Mouse (Mus musculus): ENCODE results near the gene Tst. TPM values are rescaled to one million over a fixed set of nuclear protein-coding genes. Genes with fewer than 3 reads are reported as not detected.

Gene Tst
- total and polyA plus RNA-seq, 3 experiments = 0.56 to 2.0 (median 0.67) TPM

GRCm38 (mm10) chr15:78368926-78369346 lies 36.8 kb downstream of the Tst start (continued):
- peak; percentile 35; the same call in 1 of the 2 replicates for TF ChIP-seq NELFE (IDR thresholded peaks at IDR 0.05; ENCODE audit: low read depth, low read length)

GRCm38 (mm10) chr15:78367811-78368210 lies 37.9 kb downstream of the Tst start:
- Histone ChIP-seq H3K36me3 (replicated peaks in 1 of 2; ENCODE audit: control insufficient read depth in 1 of 2, insufficient read depth in 1 of 2, low read length in 1 of 2) (no peaks in the 10 kb centered on the region), H3K4me3 (replicated peaks in 1 of 3; ENCODE audit: low read depth in 2 of 3, low read length in 2 of 3, poor library complexity in 1 of 3) (no peak overlapping the region), H3K27me3 (replicated peaks) (peaks cover 59% of the 10 kb centered on the region), H3K9me3 (replicated peaks; ENCODE audit: low read length) (peaks cover 4% of the 10 kb centered on the region), H3K79me2 (replicated peaks; ENCODE audit: control insufficient read depth, extremely low read depth, insufficient read depth, poor library complexity, severe bottlenecking) (no peaks in the 10 kb centered on the region), H3K9ac (ENCODE audit: insufficient read depth, low read depth) (no peak overlapping the region), H3K4me1 (ENCODE audit: control insufficient read depth in 1 of 2, insufficient read depth in 2 of 2) (peaks cover 2 to 14% of the 10 kb centered on the region in 2 experiments; a peak in 3 of 4 replicates), H3K4me2 (ENCODE audit: insufficient read depth, low read depth, poor library complexity, severe bottlenecking) (no peak overlapping the region), H3K27ac (ENCODE audit: insufficient read depth, low read depth) (no peak overlapping the region)
- in situ Hi-C loops (cut with MboI; ENCODE audit: low pct_ligation_motif_present, low pct_unique_long_range_greater_than_20kb, low sequenced_read_pairs) (loop anchor here (5.0 to 10.0 kb wide), 2 partner anchors 57 to 186 kb away; partner anchors contain the start of gene Kctd17), dilution Hi-C loops (cut with MboI; ENCODE audit: extremely low pct_ligation_motif_present, extremely low pct_unique_long_range_greater_than_20kb, low sequenced_read_pairs) (no loop called here)
- no peak for DNase-seq (ENCODE audit: extremely low read depth)
- TF ChIP-seq RAD21 (IDR thresholded peaks at IDR 0.05; ENCODE audit: low read depth, low read length) = no peak
- TF ChIP-seq ZMIZ1 (IDR thresholded peaks at IDR 0.05; ENCODE audit: low read depth, low read length) = no peak
- no peak for TF ChIP-seq MXI1 (IDR thresholded peaks at IDR 0.05; ENCODE audit: low read depth, low read length)
- TF ChIP-seq HCFC1 (IDR thresholded peaks at IDR 0.05; ENCODE audit: low read depth, low read length) = no peak
- TF ChIP-seq MAX (IDR thresholded peaks at IDR 0.05; ENCODE audit: low read length) = no peak
- TF ChIP-seq TCF12 (IDR thresholded peaks at IDR 0.05; ENCODE audit: low read depth, low read length) = no peak

- no peak for DNase-seq (ENCODE audit: extremely low read depth)
- no peak overlapping the region for H3K27ac ChIP-seq (ENCODE audit: insufficient read depth, low read depth)
- H3K4me2 ChIP-seq (ENCODE audit: insufficient read depth, low read depth, poor library complexity, severe bottlenecking) = no peak overlapping the region
- TF ChIP-seq MXI1 (IDR thresholded peaks at IDR 0.05; ENCODE audit: low read depth, low read length) (no peak), RCOR1 (conservative IDR thresholded peaks at IDR 0.05; ENCODE audit: low read depth, low read length) (no peak), TBP (conservative IDR thresholded peaks at IDR 0.05; ENCODE audit: low read depth, low read length) (no peak), ZMIZ1 (IDR thresholded peaks at IDR 0.05; ENCODE audit: low read depth, low read length) (no peak), KAT2A (IDR thresholded peaks at IDR 0.05; ENCODE audit: insufficient replicate concordance, low read length) (no peak), USF2 (conservative IDR thresholded peaks at IDR 0.05; ENCODE audit: low read depth, low read length) (no peak), CHD1 (IDR thresholded peaks at IDR 0.05; ENCODE audit: low read depth, low read length) (no peak), EP300 (IDR thresholded peaks at IDR 0.05; ENCODE audit: low read length) (no peak), GABPA (IDR thresholded peaks at IDR 0.05; ENCODE audit: insufficient replicate concordance, low read depth, low read length) (no peak), UBTF (IDR thresholded peaks at IDR 0.05; ENCODE audit: low read depth, low read length) (no peak)
- peaks cover 56% of the 10 kb centered on the region for H3K27me3 ChIP-seq (replicated peaks)
- H3K9ac ChIP-seq (ENCODE audit: insufficient read depth, low read depth) = no peak overlapping the region
- in situ Hi-C loops (cut with MboI; ENCODE audit: low pct_ligation_motif_present, low pct_unique_long_range_greater_than_20kb, low sequenced_read_pairs) (loop anchor here (5.0 to 10.0 kb wide), 2 partner anchors 58 to 185 kb away; partner anchors contain the start of gene Kctd17), dilution Hi-C loops (cut with MboI; ENCODE audit: extremely low pct_ligation_motif_present, extremely low pct_unique_long_range_greater_than_20kb, low sequenced_read_pairs) (no loop called here)
- H3K4me1 ChIP-seq (ENCODE audit: control insufficient read depth in 1 of 2, insufficient read depth in 2 of 2) = peaks cover 2 to 14% of the 10 kb centered on the region in 2 experiments; a peak in 3 of 4 replicates
- H3K9me3 ChIP-seq (replicated peaks; ENCODE audit: low read length) = peaks cover 10% of the 10 kb centered on the region
- H3K4me3 ChIP-seq (replicated peaks in 1 of 3; ENCODE audit: low read depth in 2 of 3, low read length in 2 of 3, poor library complexity in 1 of 3) = no peak overlapping the region
- no peaks in the 10 kb centered on the region for H3K36me3 ChIP-seq (replicated peaks in 1 of 2; ENCODE audit: control insufficient read depth in 1 of 2, insufficient read depth in 1 of 2, low read length in 1 of 2)
- H3K79me2 ChIP-seq (replicated peaks; ENCODE audit: control insufficient read depth, extremely low read depth, insufficient read depth, poor library complexity, severe bottlenecking) = no peaks in the 10 kb centered on the region
Observed at GRCm38 (mm10) chr15:78366875-78367274, 38.8 kb downstream of the Tst start.
